Mouse (Mus musculus): ENCODE measurements around the gene Gm10643.

The Gm10643 gene

DNA sequence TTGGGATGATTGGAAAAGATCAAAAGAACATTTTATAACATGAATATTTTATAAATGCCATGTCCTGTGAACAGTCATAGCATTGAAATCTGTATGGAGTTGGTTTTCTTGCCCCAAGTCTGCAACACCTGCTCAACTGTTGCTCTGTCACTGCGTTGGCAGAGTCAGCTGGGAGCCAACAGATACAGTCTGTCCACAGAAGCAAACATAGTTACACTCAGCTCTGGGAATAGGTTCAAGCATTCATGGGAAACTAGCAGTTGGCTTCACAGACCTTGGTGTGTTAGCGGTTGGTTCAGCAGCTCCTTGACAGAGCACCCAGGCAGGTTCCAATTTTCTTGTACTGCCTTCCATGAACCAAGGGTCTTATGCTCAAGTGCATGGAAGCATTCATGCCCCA, 5.7 kb upstream of the Gm10643 start:
- DNase-seq (ENCODE audit: low spot score), result no peak

DNA sequence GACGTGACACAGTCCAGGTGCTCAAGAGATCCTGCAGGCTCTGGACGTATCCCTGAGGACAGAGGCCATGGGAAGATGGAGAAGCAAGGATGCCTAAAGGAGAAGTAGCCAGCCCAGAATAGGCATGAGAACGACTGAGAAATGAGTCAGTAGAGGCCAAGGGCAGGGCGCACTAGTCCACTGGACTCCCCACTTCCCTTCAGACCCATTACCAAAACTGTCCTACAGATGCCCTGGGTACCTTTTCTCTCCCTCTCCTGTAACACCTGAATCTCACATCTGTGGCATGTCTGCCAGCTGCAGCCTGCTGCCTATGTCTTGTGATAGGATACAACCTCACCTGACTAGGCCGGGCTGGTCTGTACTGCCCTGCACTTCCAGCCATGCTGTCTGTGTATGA, 5.3 kb upstream of the Gm10643 start:
- no peak for DNase-seq (ENCODE audit: low spot score)

DNA sequence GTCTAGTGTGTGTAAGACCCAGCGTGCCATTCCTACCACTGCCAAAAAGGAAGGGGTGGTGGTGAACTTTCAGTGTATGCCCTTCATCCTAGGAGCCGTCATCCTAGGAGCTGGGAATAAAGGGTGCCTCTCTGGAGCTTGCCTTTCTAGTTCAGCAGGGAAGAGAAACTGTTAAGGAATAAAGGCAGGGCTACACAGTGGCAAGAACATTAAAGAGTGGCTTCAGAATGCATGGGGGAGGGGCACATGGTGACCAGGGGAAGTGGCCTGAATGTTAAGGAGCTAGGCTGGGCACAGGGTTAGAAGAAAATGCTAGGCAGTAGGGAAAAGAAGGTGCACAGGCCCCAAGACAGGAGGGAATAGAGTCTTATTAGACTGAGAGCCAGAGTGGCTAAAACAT, 4.8 kb upstream of the Gm10643 start:
- no peak for DNase-seq (ENCODE audit: low spot score)

- DNase-seq (ENCODE audit: low spot score), result no peak
These were observed 4.2 kb upstream of the Gm10643 start for GRCm38 (mm10) chr8:84069169-84069568.

- no peak for DNase-seq (ENCODE audit: low spot score)
These were observed 3.5 kb upstream of the Gm10643 start for GRCm38 (mm10) chr8:84068316-84069035.

GRCm38 (mm10) chr8:84067911-84068310, 3.0 kb upstream of the Gm10643 start:
- no peak for DNase-seq (ENCODE audit: low spot score)

- peak; percentile 90 for DNase-seq (ENCODE audit: low spot score)
These were observed 2.2 kb upstream of the Gm10643 start for GRCm38 (mm10) chr8:84067047-84067573.

GRCm38 (mm10) chr8:84066291-84066930, 1.5 kb upstream of the Gm10643 start, which contains the start of gene Rfx1:
Gene Rfx1 (plus strand): TSS chr8:84066834.
- peak; percentile 100 for DNase-seq (ENCODE audit: low spot score)

GRCm38 (mm10) chr8:84065457-84066072, 628 bp upstream of the Gm10643 start:
- DNase-seq (ENCODE audit: low spot score), result no peak

DNA sequence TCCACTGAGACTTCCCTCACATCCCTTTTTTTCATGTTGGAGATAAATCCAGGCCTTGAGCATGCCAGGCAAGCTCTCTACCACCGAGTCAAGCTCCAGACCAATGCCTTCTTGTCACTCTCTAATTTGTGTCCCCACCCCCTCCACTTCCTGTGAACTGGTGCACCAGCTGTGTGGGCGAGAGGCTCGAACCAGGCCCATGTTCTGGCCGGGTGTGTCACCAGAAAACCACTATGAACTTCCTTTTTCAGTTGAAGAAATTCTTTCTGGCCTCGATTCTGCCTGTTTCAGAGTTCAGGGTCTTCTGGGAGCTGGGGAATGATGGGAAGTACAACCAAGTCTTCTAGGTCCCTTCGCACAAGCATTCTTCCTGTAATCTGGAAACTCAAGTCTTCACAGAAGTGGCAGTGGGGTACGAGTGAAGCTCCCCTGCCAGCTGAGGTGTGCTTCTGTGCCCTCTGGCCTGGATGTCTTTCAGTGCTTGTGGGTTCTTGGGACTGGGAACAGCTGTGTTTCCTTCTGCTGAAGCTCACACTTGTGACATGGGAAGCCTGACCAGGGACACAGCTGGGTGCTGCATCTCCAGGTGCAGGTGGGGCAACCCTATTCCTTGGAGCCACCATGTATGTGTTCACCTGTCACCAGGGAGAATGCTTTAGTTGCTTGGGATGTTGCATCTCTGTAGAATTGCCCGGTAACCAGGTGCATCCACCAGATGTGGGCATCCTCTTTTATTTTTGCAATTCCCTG, 901 bp downstream of the Gm10643 start:
- no peak for DNase-seq (ENCODE audit: low spot score)

DNA sequence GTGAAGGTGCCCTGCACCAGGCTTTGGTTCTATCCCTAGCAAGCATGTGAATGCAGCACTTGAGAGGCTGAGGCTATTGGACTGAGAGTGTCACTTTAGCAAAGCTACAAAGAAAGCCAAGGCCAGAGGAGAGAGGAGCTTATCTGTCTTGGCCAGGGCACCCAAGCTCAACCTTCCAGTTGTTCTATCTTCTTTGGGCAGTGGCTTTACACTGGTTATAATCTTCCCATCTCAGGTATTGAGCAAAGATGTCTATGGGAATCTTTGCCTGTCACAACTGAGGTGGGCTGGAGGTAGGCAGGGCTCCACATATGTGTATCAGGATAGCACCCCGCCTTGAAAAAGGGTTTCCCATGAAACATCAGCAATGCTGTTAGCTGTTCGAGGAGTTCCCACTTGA, 4.7 kb downstream of the Gm10643 start:
- no peak for DNase-seq (ENCODE audit: low spot score)

DNA sequence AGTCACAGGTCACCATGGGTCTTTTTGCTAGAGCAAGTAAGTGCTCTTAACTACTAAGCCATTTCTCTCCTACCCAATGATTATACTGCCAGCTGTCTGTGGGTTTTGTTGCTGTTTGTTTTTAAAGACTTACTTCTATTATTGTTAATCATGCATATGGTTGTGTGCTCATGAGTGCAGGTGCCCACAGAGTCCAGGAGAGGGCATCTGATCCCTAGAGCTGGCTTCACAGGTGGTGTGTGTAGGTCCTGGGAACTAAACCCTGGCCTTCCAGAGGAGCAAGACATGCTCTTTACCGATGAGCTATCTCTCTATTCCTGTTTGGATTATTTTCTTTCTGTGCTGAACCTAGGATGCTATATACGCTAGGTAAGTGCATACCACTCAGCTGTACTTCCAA, 5.7 kb downstream of the Gm10643 start:
- DNase-seq (ENCODE audit: low spot score), result no peak

DNA sequence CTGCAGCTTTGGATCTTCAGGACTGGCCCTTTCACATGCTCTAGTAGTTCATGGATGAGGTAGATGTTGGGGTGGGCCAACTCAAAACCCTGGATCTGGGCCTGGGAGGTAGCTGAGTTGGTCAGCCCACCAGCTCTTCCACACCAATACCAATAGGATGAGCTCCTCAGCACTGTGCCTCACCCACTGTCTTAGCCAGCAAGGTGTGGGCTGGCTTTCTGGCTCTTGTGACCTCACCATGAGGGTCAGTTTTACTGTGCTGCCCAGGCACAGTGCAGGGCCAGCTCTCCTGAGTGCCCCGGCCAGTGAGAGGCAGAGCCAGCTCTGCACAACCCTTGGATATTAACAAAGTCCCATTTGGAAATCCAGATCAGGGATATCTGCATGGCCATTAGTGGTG, 7.1 kb downstream of the Gm10643 start:
- DNase-seq (ENCODE audit: low spot score), result no peak

GRCm38 (mm10) chr8:84053229-84053628, 11.7 kb downstream of the Gm10643 start:
- DNase-seq (ENCODE audit: low spot score), result no peak

DNA sequence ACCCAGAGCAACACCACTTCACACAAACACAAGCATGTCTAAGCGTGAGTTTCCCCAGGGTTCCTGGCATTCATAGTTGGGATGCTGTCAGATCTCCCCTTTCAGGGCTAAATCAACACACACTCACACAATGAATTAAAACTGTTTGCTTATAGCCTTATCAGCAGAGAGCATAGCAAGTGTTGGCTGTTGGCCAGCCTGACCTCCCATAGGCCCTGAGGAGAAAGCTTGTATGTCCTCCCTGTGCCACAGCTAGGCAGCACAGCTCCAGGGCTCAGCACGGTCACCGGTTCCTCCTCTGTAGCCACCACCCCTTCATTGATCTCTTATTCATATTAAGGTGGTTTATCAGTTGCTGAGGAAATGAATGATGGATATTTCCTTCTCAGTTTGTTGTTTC, 12.2 kb downstream of the Gm10643 start:
- no peak for DNase-seq (ENCODE audit: low spot score)

DNA sequence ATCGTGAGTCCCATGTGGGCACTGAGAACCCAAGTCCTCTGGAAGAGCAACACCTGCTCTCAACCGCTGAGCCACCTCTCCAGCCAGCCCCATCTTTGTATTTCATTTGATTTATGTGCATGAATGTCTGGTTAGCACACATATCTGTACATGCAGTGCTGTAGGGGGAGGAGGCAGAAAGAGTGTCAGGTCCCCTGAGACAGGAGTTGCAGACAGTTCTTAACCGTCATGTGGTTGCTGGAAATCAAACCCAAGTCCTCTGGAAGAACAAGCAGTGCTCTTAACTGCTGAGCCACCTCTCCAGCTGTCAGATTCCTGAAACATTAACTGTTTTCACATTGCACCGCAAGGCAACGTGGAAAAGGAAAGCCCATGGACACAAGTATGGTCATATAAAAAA, 16.8 kb downstream of the Gm10643 start:
- DNase-seq (ENCODE audit: low spot score), result no peak

DNA sequence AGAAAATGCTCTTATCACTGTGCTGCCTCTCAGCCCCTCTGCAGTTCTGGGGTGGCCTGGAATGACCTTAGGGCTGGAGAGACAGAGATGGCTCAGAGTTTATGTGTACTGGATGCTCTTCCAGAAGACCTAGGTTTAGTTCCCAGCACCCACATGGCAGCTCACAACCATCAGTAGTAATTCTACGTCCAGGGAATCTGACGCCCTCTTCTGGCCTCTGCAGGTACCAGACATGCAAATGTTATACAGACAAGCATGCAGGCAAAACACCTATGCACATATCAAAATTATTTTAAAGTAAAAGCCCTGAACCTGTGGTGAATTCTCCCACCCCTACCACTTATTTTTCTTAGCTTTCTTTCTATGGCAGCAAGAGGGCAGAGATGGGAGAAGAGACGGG, 18.4 kb downstream of the Gm10643 start:
- DNase-seq (ENCODE audit: low spot score), result no peak

DNA sequence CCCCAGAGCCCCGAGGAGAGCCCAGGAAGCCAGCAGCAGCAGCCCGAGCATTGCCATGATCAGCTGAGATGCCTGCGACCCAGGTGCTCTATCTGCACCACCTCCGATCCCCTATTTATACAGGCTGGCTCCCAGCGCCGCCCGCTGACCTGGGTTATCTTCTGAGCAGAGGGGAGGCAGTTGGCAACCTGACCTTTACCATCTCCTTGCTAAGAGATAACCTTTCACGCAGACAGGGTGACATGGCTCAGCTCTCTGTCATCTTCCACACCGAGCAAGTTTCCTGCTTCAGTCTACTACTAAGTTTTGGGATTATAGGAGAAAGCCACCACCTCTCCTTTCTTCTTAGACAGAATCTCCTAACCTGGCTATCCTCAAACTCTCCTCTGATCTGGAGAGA, 20.0 kb downstream of the Gm10643 start, which contains the start of gene Rln3:
Gene Rln3, minus strand, starts transcription at position 101 of the 400 bp plus-strand sequence.
- DNase-seq (ENCODE audit: low spot score), result no peak

DNA sequence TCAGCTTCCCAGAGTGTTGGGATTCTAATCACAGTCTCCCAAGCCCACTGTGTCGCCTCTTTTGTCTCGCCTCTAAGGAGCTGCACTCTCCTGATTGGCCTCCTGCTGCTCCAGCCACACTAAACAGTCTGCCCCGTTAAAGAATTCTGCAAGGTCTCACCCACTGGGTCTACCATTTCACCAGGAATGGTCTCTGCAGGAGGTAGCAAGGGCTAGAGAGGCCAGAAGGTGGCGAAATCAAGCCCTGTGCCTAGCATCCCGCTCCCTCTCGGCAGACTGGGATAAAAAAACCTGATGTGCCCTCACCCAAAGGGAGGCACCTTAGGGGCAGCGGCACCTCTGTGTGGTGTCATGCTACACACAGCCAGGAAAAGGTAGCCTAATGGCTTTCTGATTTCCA, 20.8 kb downstream of the Gm10643 start:
- peak; percentile 18 for DNase-seq (ENCODE audit: low spot score)

- no peak for DNase-seq (ENCODE audit: low spot score)
These were observed 22.0 kb downstream of the Gm10643 start for GRCm38 (mm10) chr8:84042948-84043342.

- DNase-seq (ENCODE audit: low spot score), result peak; percentile 87
These were observed 22.6 kb downstream of the Gm10643 start, which contains the start of gene Il27ra for GRCm38 (mm10) chr8:84042066-84042947. Gene Il27ra (minus strand): TSS chr8:84042589.
